Mouse (Mus musculus) kidney, postnatal 0 days (tissue): ENCODE results near the gene Ccl26. TPM values are rescaled to one million over a fixed set of nuclear protein-coding genes. Genes with fewer than 3 reads are reported as not detected.
A peak's percentile ranks its signal among the peaks of the same experiment; 100 is the strongest.

ENCODE experiments used
- ATAC-seq: fragments of 200-750 bp; cut with Nextera tagmentation; replicated peaks from 2 replicates; pipeline ENCODE4 v1.8.0; 2017; ENCODE audit warnings: low read depth, moderate number of reproducible peaks, moderate TSS enrichment, moderate library complexity; ENCODE audit not compliant: low FRiP score
- DNase-seq: peaks from one replicate; pipeline ENCODE4 v3.0.0-alpha.2; 2016; ENCODE audit warnings: low spot score
- H3K27ac ChIP-seq: fragments of 300-500 bp; sonication (generic); 2 replicates; pipeline ENCODE4 v1.5.1; 2014; ENCODE audit warnings: mild to moderate bottlenecking
- H3K27me3 ChIP-seq: fragments of 300-500 bp; sonication (generic); 2 replicates; pipeline ENCODE4 v1.6.1; 2014; ENCODE audit warnings: low read length, mixed read lengths; ENCODE audit not compliant: insufficient read depth
- H3K36me3 ChIP-seq: fragments of 300-500 bp; sonication (generic); 2 replicates; pipeline ENCODE4 v1.6.1; 2014; ENCODE audit warnings: low read length, mixed read lengths; ENCODE audit not compliant: insufficient read depth
- H3K4me1 ChIP-seq: fragments of 300-500 bp; sonication (generic); replicated peaks from 2 replicates; pipeline ENCODE4 v1.6.1; 2014; ENCODE audit warnings: antibody characterized with exemption, low read length, mixed read lengths; ENCODE audit not compliant: insufficient read depth
- H3K4me2 ChIP-seq: fragments of 300-500 bp; sonication (generic); 2 replicates; pipeline ENCODE4 v1.6.1; 2014; ENCODE audit warnings: mild to moderate bottlenecking, low read length, moderate library complexity, mixed read lengths
- H3K4me3 ChIP-seq: fragments of 300-500 bp; sonication (generic); replicated peaks from 2 replicates; pipeline ENCODE4 v1.5.1; 2014; ENCODE audit warnings: low read depth, low read length
- H3K9ac ChIP-seq: fragments of 300-500 bp; sonication (generic); 2 replicates; pipeline ENCODE4 v1.6.1; 2014; ENCODE audit warnings: low read depth, low read length
- H3K9me3 ChIP-seq: fragments of 300-500 bp; sonication (generic); replicated peaks from 2 replicates; pipeline ENCODE4 v1.6.1; 2016; ENCODE audit warnings: low read length, inconsistent platforms, mixed read lengths
- CTCF ChIP-seq: IDR thresholded peaks from 2 replicates; pipeline ENCODE4 v1.5.1; 2016; ENCODE audit warnings: antibody characterized with exemption, low read depth, mild to moderate bottlenecking, moderate library complexity
- WGBS: fragments of 180-500 bp; shearing (Covaris S2); extraction: QIAGEN DNeasy Blood & Tissue Kit; methylation state at CpG from one replicate; pipeline ENCODE4 v1.1.7; 2014; 5-methylcytosine and 5-hydroxymethylcytosine counted together
- polyA plus RNA-seq: library from polyadenylated mRNA; unstranded; fragments of >200 nt; fragmentation: Nextera tagmentation; extraction: Ambion mirVana; gene quantifications from 2 replicates; pipeline ENCODE4 v1.2.1, GENCODE M21; 2015

The Ccl26 gene
- polyA plus RNA-seq, 1 experiment from 2014 or later: not detected

DNA sequence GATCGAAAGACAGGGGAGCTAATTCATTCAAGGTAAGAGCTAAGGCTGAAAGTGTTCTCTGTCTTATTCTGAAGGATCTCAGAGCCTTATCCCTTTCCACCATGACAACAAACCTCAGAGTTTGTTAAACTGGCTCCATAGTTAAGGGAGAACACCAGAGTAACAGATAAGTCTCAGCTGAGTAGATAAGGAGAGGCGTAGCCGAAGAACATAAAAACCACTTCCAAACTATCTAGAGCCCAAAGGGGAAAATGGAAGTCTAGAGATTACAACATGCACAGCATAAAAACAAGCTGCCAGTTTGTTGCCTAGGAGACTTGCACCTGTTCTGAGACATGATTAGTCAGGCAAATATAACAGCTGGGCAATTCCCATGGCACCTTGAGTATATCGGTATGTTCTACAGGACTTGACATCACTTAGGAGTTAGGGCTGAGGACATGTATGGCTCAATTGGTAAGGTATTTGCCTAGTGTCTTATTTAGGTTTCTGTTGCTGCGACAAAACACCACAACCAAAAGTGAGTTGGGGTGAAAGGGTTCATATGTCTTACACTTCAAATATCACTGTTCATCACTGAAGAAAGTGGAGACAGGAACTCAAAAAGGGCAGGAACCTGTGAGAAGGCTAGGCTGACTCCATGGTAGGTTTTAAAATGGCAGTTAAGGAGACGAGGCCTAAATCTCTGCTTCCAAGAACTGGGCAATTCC, 4.3 kb upstream of the Ccl26 start:
- ATAC-seq (no peak), DNase-seq (no peak)
- Histone ChIP-seq H3K36me3 (no peaks in the 10 kb centered on the region), H3K4me2 (no peak overlapping the region), H3K27ac (no peak overlapping the region), H3K9ac (no peak overlapping the region), H3K4me3 (no peak overlapping the region), H3K9me3 (no peaks in the 10 kb centered on the region), H3K4me1 (no peaks in the 10 kb centered on the region), H3K27me3 (no peaks in the 10 kb centered on the region)
- TF ChIP-seq CTCF: no peak
- 91% methylated on average over 6 of the region's 6 CpGs for WGBS

DNA sequence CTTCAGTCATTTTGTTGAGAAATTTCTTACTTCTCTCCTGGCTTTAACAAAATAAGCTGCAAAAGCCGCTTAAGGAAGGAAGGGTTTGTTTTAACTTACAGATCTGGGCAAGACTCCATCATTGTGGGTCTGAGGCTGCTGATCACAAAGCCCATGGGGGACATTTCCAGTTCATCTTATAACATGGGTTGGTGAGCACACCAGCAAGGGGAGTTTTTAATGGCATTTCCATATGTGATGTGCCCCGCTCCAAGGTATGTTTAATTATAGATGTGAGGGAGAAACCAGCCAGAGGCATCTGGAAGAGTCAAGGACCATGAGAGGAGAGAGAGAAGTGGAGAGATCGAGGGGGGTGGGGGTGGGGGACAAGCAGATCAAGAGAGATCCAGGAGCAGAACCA, 5.7 kb downstream of the Ccl26 start:
- TF ChIP-seq CTCF: no peak
- H3K27ac ChIP-seq: no peak overlapping the region
- H3K9ac ChIP-seq: no peak overlapping the region
- WGBS: 75% methylated on average over 3 of the region's 3 CpGs
- H3K4me3 ChIP-seq: no peak overlapping the region
- H3K4me2 ChIP-seq: no peak overlapping the region
- no peaks in the 10 kb centered on the region for H3K27me3 ChIP-seq
- H3K9me3 ChIP-seq: no peaks in the 10 kb centered on the region
- H3K36me3 ChIP-seq: no peaks in the 10 kb centered on the region
- H3K4me1 ChIP-seq: no peaks in the 10 kb centered on the region
- no peak for ATAC-seq
- DNase-seq: no peak

DNA sequence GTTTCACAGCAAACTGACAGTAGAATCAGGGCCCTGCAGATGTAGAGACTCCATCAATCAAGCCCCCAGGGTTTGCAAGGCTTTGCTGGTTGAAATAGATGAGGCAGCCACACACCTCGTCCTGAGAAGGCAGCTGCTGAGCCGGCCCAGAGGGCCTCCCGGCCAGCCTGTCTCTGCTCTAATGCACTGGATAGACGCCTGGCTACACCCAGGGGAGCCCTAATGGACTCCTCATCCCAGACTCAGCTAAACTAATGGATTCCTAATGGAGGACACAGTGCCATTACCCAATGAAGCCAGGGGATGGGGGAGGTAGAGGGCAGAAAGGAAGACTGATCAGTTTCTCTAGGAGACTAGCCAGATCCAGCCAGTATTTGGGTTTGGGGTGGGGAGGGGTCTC, 6.3 kb downstream of the Ccl26 start:
- Histone ChIP-seq H3K9me3 (no peaks in the 10 kb centered on the region), H3K4me2 (no peak overlapping the region), H3K36me3 (no peaks in the 10 kb centered on the region), H3K4me1 (no peaks in the 10 kb centered on the region), H3K27me3 (no peaks in the 10 kb centered on the region), H3K4me3 (no peak overlapping the region), H3K9ac (no peak overlapping the region), H3K27ac (no peak overlapping the region)
- no peak for DNase-seq
- TF ChIP-seq CTCF: no peak
- ATAC-seq: no peak
- WGBS: 18% methylated on average over 4 of the region's 4 CpGs

DNA sequence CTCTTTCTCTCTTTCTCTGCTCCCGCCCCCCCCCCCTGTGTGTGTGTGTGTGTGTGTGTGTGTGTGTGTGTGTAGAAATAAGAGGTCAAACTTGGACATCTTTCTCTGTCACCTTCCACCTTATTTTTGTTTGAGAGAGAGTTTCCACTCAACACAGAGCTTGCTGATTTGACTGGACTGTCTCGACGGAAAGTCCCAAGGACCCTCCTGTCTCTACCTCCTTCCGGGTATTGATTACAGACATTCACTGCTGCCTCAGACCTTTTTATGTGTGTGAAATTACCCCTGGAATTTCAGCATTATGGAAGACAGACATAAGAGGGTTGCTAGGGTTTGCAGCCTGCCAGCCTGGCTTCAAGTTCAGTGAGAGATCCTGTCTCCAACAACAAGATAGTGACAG, 7.1 kb downstream of the Ccl26 start:
- no peak for ATAC-seq
- Histone ChIP-seq H3K4me2 (no peak overlapping the region), H3K4me3 (no peak overlapping the region), H3K27ac (no peak overlapping the region), H3K27me3 (no peaks in the 10 kb centered on the region), H3K9me3 (no peaks in the 10 kb centered on the region), H3K4me1 (no peaks in the 10 kb centered on the region), H3K9ac (no peak overlapping the region), H3K36me3 (no peaks in the 10 kb centered on the region)
- no peak for TF ChIP-seq CTCF
- no peak for DNase-seq
- 75% methylated on average over 4 of the region's 4 CpGs for WGBS

DNA sequence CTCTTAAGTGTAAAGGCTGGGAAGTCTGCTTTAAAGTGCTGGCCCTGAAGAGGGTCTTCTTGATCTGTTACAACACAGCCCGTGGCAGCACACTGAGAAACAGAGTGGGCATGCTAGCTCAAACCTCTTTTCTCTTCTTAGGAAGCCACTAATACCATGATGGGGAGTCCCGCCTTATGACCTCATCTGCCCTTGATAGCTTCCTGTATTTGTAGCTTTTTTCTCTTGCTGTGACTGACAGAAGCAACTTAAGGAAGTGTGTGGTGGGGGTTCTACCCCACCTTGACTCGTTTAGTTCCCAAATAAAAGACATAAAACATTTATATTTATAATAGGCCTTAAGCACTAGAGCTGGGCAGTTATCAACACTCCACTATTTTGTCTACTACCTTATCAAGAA, 11.8 kb downstream of the Ccl26 start:
- no peak overlapping the region for H3K4me3 ChIP-seq
- no peak for DNase-seq
- 68% methylated on average over 3 of the region's 3 CpGs for WGBS
- no peak overlapping the region for H3K27ac ChIP-seq
- no peaks in the 10 kb centered on the region for H3K4me1 ChIP-seq
- TF ChIP-seq CTCF: no peak
- no peak for ATAC-seq
- H3K4me2 ChIP-seq: no peak overlapping the region
- H3K9me3 ChIP-seq: no peaks in the 10 kb centered on the region
- H3K27me3 ChIP-seq: no peaks in the 10 kb centered on the region
- H3K36me3 ChIP-seq: no peaks in the 10 kb centered on the region
- no peak overlapping the region for H3K9ac ChIP-seq

DNA sequence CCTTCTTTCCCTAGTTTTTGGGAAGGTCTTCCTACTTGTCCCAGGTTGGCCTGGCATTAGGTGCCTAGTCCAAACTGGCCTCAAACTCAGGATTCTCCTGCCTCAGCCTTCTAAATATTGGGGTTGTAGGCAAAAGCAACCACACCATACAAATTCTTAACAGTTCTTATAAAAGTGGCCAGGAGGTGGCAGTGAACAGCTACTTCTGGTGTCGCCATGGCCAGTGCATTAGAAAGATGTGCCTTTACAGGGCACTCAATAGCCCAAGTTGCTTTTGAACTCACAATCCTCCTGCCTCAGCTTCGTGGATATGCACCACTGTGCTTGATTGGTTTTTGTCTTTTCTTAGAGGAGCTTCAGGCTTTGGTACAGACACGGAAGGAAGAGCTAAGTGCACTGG, 12.5 kb downstream of the Ccl26 start:
- no peak overlapping the region for H3K4me3 ChIP-seq
- H3K4me1 ChIP-seq: no peaks in the 10 kb centered on the region
- H3K27ac ChIP-seq: no peak overlapping the region
- 39% methylated on average over 3 of the region's 3 CpGs for WGBS
- no peak overlapping the region for H3K4me2 ChIP-seq
- no peak for ATAC-seq
- DNase-seq: no peak
- no peaks in the 10 kb centered on the region for H3K36me3 ChIP-seq
- no peaks in the 10 kb centered on the region for H3K27me3 ChIP-seq
- no peak overlapping the region for H3K9ac ChIP-seq
- TF ChIP-seq CTCF: peak; percentile 67
- no peaks in the 10 kb centered on the region for H3K9me3 ChIP-seq

DNA sequence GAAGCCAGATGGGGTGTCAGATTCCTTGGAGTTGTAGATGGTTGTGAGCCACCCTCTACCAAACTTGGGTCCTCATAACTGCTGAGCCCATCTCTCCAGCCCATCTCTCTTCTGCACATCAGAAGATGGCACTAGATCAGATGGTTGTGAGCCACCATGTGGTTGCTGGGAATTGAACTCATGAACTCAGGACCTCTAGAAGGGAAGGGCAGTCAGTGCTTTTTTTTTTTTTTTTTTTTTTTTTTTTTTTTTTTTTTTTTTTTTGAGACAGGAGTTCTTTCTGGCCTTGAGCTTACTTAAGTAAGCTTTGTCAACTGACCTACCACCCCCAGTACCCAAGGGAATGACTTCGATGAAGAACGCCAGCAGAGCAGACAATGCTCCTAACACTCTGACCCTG, 15.4 kb downstream of the Ccl26 start:
- no peak for TF ChIP-seq CTCF
- DNase-seq: no peak
- no peak for ATAC-seq
- Histone ChIP-seq H3K27ac (no peak overlapping the region), H3K27me3 (no peaks in the 10 kb centered on the region), H3K9ac (no peak overlapping the region), H3K36me3 (no peaks in the 10 kb centered on the region), H3K4me1 (no peaks in the 10 kb centered on the region), H3K4me2 (no peak overlapping the region), H3K4me3 (no peak overlapping the region), H3K9me3 (no peaks in the 10 kb centered on the region)
- WGBS: 72% methylated on average over 2 of the region's 2 CpGs
